In genomic region chr10:7163031-7163430, GRCm38 (mm10) we compare ENCODE assay signal across 26 mouse cellular contexts. TPM values are rescaled to one million over a fixed set of nuclear protein-coding genes. Genes with fewer than 3 reads are reported as not detected.
DNase-seq lines count a peak whose midpoint lies in the region; ATAC-seq lines count a peak whose summit lies in the region.
"Had no signal": no experiment of that assay in that cellular context is flagged by ENCODE, and none has a peak within 500 bp of the region (broad histone marks: within the 10 kb centered on the region; RNA-seq: fewer than 3 reads in every experiment).

No protein-coding gene starts in this region.

- no peak; the same call in 1 of the 2 replicates for ATAC-seq in embryonic facial prominence, embryonic 14.5 days (ENCODE audit: low read depth)
- no peak for ATAC-seq in megakaryocyte, adult 5-6 weeks (ENCODE audit: poor library complexity, severe bottlenecking)
- ATAC-seq in embryonic facial prominence, embryonic 15.5 days (ENCODE audit: insufficient number of reproducible peaks, low FRiP score, low TSS enrichment, low read depth): 0 out of 2 replicates have a peak, but pooled peaks have one; percentile 8
- ATAC-seq in hindbrain, embryonic 15.5 days (ENCODE audit: low FRiP score, low read depth): peak; percentile 53; the same call in 1 of the 2 replicates
- ATAC-seq: intestine, embryonic 15.5 days; midbrain, embryonic 16.5 days had no signal

- peak; percentile 25 for DNase-seq in embryonic facial prominence, embryonic 14.5 days (ENCODE audit: low spot score)
- no peak for DNase-seq in embryonic facial prominence, embryonic 10.5 days (ENCODE audit: low spot score)
- no peak for DNase-seq in urinary bladder, adult 2 months (ENCODE audit: low spot score)
- DNase-seq in layer of hippocampus, adult 9-11 months: no peak
- DNase-seq: adrenal gland, postnatal 10 days; cerebellum, adult 9-10 months; gastrocnemius, postnatal 10 days; heart, postnatal 4 days; kidney, adult 8-10 months; kidney, postnatal 10 days; left cerebral cortex, postnatal 4 days; lung, postnatal 4 days; right cerebral cortex, adult 18-20 months; thymus, adult 2 months; thymus, postnatal 4 days had no signal

- no peak overlapping the region for H3K27ac ChIP-seq in embryonic facial prominence, embryonic 14.5 days (replicated peaks; ENCODE audit: low read depth, low read length)
- no peak overlapping the region for H3K27ac ChIP-seq in embryonic facial prominence, embryonic 10.5 days (replicated peaks)
- no peak overlapping the region for H3K27ac ChIP-seq in embryonic facial prominence, embryonic 15.5 days (replicated peaks)
- no peak overlapping the region for H3K27ac ChIP-seq in hindbrain, embryonic 15.5 days (replicated peaks)
- H3K27ac ChIP-seq: embryonic facial prominence, embryonic 12.5 days; heart, embryonic 10.5 days; intestine, embryonic 15.5 days; neural tube, embryonic 13.5 days; stomach, postnatal 0 days had no signal

- no peak overlapping the region for H3K4me2 ChIP-seq in embryonic facial prominence, embryonic 14.5 days (ENCODE audit: low read depth, low read length)
- no peak overlapping the region for H3K4me2 ChIP-seq in embryonic facial prominence, embryonic 15.5 days (replicated peaks)
- H3K4me2 ChIP-seq in hindbrain, embryonic 15.5 days: no peak overlapping the region
- H3K4me2 ChIP-seq: embryonic facial prominence, embryonic 12.5 days; intestine, embryonic 15.5 days; neural tube, embryonic 13.5 days had no signal

- no peak overlapping the region for H3K9ac ChIP-seq in embryonic facial prominence, embryonic 14.5 days (ENCODE audit: low read depth, low read length)
- H3K9ac ChIP-seq in embryonic facial prominence, embryonic 15.5 days: no peak overlapping the region
- no peak overlapping the region for H3K9ac ChIP-seq in hindbrain, embryonic 15.5 days
- H3K9ac ChIP-seq: embryonic facial prominence, embryonic 12.5 days; intestine, embryonic 15.5 days; neural tube, embryonic 13.5 days had no signal

- H3K9me3 ChIP-seq in embryonic facial prominence, embryonic 14.5 days (ENCODE audit: control insufficient read depth, low read length): no peaks in the 10 kb centered on the region
- no peaks in the 10 kb centered on the region for H3K9me3 ChIP-seq in embryonic facial prominence, embryonic 10.5 days
- H3K9me3 ChIP-seq in megakaryocyte, embryonic 14.5 days: peaks cover 33% of the 10 kb centered on the region
- H3K9me3 ChIP-seq in embryonic facial prominence, embryonic 15.5 days (replicated peaks): no peaks in the 10 kb centered on the region
- H3K9me3 ChIP-seq in hindbrain, embryonic 15.5 days: no peaks in the 10 kb centered on the region
- H3K9me3 ChIP-seq: embryonic facial prominence, embryonic 12.5 days; heart, embryonic 10.5 days; intestine, embryonic 15.5 days; neural tube, embryonic 13.5 days had no signal

- H3K36me3 ChIP-seq in embryonic facial prominence, embryonic 14.5 days (ENCODE audit: control insufficient read depth, insufficient read depth, low read length): no peaks in the 10 kb centered on the region
- 0 out of 2 replicates have a peak, but pooled peaks cover 15% of the 10 kb centered on the region for H3K36me3 ChIP-seq in embryonic facial prominence, embryonic 10.5 days (replicated peaks)
- peaks cover 87% of the 10 kb centered on the region for H3K36me3 ChIP-seq in megakaryocyte, embryonic 14.5 days (replicated peaks; ENCODE audit: low read length)
- no peaks in the 10 kb centered on the region for H3K36me3 ChIP-seq in embryonic facial prominence, embryonic 15.5 days
- no peaks in the 10 kb centered on the region for H3K36me3 ChIP-seq in hindbrain, embryonic 15.5 days
- H3K36me3 ChIP-seq: embryonic facial prominence, embryonic 12.5 days; heart, embryonic 10.5 days; intestine, embryonic 15.5 days; neural tube, embryonic 13.5 days had no signal

- H3K4me3 ChIP-seq in embryonic facial prominence, embryonic 14.5 days (ENCODE audit: low read depth, low read length): no peak overlapping the region
- H3K4me3 ChIP-seq in embryonic facial prominence, embryonic 10.5 days: no peak overlapping the region
- peak overlapping the region; percentile 33 for H3K4me3 ChIP-seq in megakaryocyte, embryonic 14.5 days (replicated peaks)
- no peak overlapping the region for H3K4me3 ChIP-seq in embryonic facial prominence, embryonic 15.5 days (replicated peaks)
- H3K4me3 ChIP-seq in hindbrain, embryonic 15.5 days: no peak overlapping the region
- H3K4me3 ChIP-seq: embryonic facial prominence, embryonic 12.5 days; heart, embryonic 10.5 days; intestine, embryonic 15.5 days; myocyte; neural tube, embryonic 13.5 days had no signal

- WGBS in embryonic facial prominence, embryonic 14.5 days: 63% methylated on average over 12 of the region's 12 CpGs
- WGBS in embryonic facial prominence, embryonic 10.5 days: 57% methylated on average over 12 of the region's 12 CpGs
- WGBS in embryonic facial prominence, embryonic 15.5 days: 61% methylated on average over 12 of the region's 12 CpGs
- WGBS in hindbrain, embryonic 15.5 days: 43% methylated on average over 12 of the region's 12 CpGs

- H3K27me3 ChIP-seq in embryonic facial prominence, embryonic 14.5 days (replicated peaks; ENCODE audit: control insufficient read depth, insufficient read depth, low read length): no peaks in the 10 kb centered on the region
- no peaks in the 10 kb centered on the region for H3K27me3 ChIP-seq in embryonic facial prominence, embryonic 10.5 days (replicated peaks; ENCODE audit: low read depth, poor library complexity, severe bottlenecking)
- H3K27me3 ChIP-seq in megakaryocyte, embryonic 14.5 days (replicated peaks): no peaks in the 10 kb centered on the region
- no peaks in the 10 kb centered on the region for H3K27me3 ChIP-seq in embryonic facial prominence, embryonic 15.5 days
- no peaks in the 10 kb centered on the region for H3K27me3 ChIP-seq in hindbrain, embryonic 15.5 days
- H3K27me3 ChIP-seq: embryonic facial prominence, embryonic 12.5 days; intestine, embryonic 15.5 days; neural tube, embryonic 13.5 days had no signal

- peaks cover 20% of the 10 kb centered on the region for H3K4me1 ChIP-seq in embryonic facial prominence, embryonic 14.5 days (ENCODE audit: control insufficient read depth, insufficient read depth, low read length)
- peaks cover 44% of the 10 kb centered on the region for H3K4me1 ChIP-seq in embryonic facial prominence, embryonic 10.5 days
- H3K4me1 ChIP-seq in megakaryocyte, embryonic 14.5 days: peaks cover 45% of the 10 kb centered on the region
- H3K4me1 ChIP-seq in embryonic facial prominence, embryonic 15.5 days: peaks cover 34% of the 10 kb centered on the region
- H3K4me1 ChIP-seq in hindbrain, embryonic 15.5 days (replicated peaks): peaks cover 16% of the 10 kb centered on the region

RNA-seq across cellular contexts. Expression of gene Cnksr3, which starts 49.0 kb away (rescaled TPM):
- polyA plus RNA-seq in embryonic facial prominence, embryonic 14.5 days (2014; fragmentation: Nextera tagmentation; extraction: Ambion mirVana): 10.4 and 10.8 TPM in 2 replicates
- 8.8 and 10.8 TPM in 2 replicates for polyA plus RNA-seq in embryonic facial prominence, embryonic 10.5 days (2016; fragmentation: Nextera tagmentation; extraction: Ambion mirVana)
- 10.9 and 14.8 TPM in 2 replicates for polyA plus RNA-seq in megakaryocyte, embryonic 14.5 days (2012; ENCODE audit: insufficient read depth, low replicate concordance)
- total RNA-seq in megakaryocyte, adult 5-6 weeks (2015): 5.6 and 7.9 TPM in 2 replicates
- total RNA-seq in megakaryocyte, adult 5-6 weeks (2017): 3.6 and 3.7 TPM in 2 replicates
- polyA plus RNA-seq in embryonic facial prominence, embryonic 15.5 days (2015; fragmentation: Nextera tagmentation; extraction: Ambion mirVana): 11.8 and 11.9 TPM in 2 replicates
- polyA plus RNA-seq in hindbrain, embryonic 15.5 days (2015; fragmentation: Nextera tagmentation; extraction: Ambion mirVana): 2.8 and 3.6 TPM in 2 replicates
- polyA plus RNA-seq in urinary bladder, adult 2 months (2012; rRNA removed): 25.0 and 26.8 TPM in 2 replicates

Comparison
In these comparisons a context has a peak if more than half of its experiments do, and no peak if none do; other contexts are left out.
1. ATAC-seq: peak in embryonic facial prominence, embryonic 15.5 days (single experiment) and hindbrain, embryonic 15.5 days (single experiment); none in embryonic facial prominence, embryonic 14.5 days (single experiment) and megakaryocyte, adult 5-6 weeks (single experiment).